ENCODE assay signal across 16 mouse cellular contexts in the genomic region with DNA sequence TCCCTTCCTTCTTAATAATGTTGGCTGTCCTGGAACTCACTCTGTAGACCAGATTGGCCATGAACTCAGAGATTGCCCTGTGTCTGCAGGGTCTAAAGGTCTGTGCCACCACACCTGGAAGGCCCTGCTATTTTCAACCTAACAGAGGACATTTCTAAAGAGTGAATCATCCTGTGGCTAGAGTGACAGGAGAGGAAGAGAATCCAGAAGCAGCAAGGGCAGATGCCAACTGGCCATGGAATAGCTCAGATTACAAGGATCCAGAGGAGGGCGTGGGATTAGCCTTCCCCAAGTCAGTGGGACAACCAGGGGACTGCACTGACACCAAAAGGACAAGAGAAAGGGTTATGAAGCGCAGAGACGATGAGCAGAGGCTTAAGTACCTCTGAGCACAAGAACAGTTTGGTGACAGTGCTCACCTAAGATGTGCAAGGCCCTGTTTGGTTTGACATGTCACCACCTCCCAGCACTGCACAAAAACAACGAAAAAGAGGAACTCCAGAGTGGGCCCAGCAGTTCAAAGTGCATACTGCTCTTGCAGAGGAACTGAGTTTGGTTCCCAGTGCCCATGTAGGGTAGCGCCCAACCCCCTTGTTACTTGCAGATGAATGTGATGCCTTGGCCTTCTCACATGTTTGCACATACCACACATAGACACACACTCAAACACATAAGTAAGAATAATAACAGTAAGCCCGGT. TPM values are rescaled to one million over a fixed set of nuclear protein-coding genes. Genes with fewer than 3 reads are reported as not detected.
A peak's percentile ranks its signal among the peaks of the same experiment; 100 is the strongest.
DNase-seq lines count a peak whose midpoint lies in the region; ATAC-seq and TF ChIP-seq lines count a peak whose summit lies in the region.
"Had no signal": no experiment of that assay in that cellular context is flagged by ENCODE, and none has a peak within 500 bp of the region (broad histone marks: within the 10 kb centered on the region; RNA-seq: fewer than 3 reads in every experiment).

No protein-coding gene starts in this region.

- DNase-seq in heart, adult 11 months = peak; percentile 94
- no peak for DNase-seq in cerebellum, adult 8-10 months
- DNase-seq in adrenal gland, postnatal 36 days = no peak
- DNase-seq: adrenal gland, postnatal 14 days; cerebellum, adult 18-20 months had no signal

- H3K4me1 ChIP-seq in heart, embryonic 11.5 days (ENCODE audit: control insufficient read depth, insufficient read depth, low read length) = peaks cover 7% of the 10 kb centered on the region; the same call in 1 of the 2 replicates
- peaks cover 2% of the 10 kb centered on the region; the same call in 1 of the 2 replicates for H3K4me1 ChIP-seq in bone marrow, adult 2 months (ENCODE audit: control insufficient read depth, insufficient read depth, low read length)
- H3K4me1 ChIP-seq in liver, embryonic 15.5 days (replicated peaks) = peaks cover 63% of the 10 kb centered on the region
- H3K4me1 ChIP-seq in midbrain, embryonic 15.5 days = peaks cover 17% of the 10 kb centered on the region

- no peak for TF ChIP-seq POLR2A in bone marrow, adult 2 months (IDR thresholded peaks at IDR 0.05; ENCODE audit: borderline replicate concordance, control insufficient read depth, low read depth, low read length)

- no peak overlapping the region for H3K27ac ChIP-seq in heart, embryonic 11.5 days (ENCODE audit: low read depth, low read length)
- H3K27ac ChIP-seq in bone marrow, adult 2 months (ENCODE audit: control insufficient read depth, insufficient read depth, low read depth, low read length, poor library complexity) = peak overlapping the region; percentile 77
- H3K27ac ChIP-seq in liver, embryonic 15.5 days (replicated peaks) = peak overlapping the region; percentile 34
- no peak overlapping the region for H3K27ac ChIP-seq in midbrain, embryonic 15.5 days
- H3K27ac ChIP-seq: heart, embryonic 13.5 days; hindbrain, embryonic 15.5 days; kidney, postnatal 0 days; limb, embryonic 12.5 days; midbrain, embryonic 13.5 days had no signal

- no peak for ATAC-seq in heart, embryonic 11.5 days (replicated peaks; ENCODE audit: insufficient number of reproducible peaks, low FRiP score, low TSS enrichment)
- no peak for ATAC-seq in liver, embryonic 15.5 days (ENCODE audit: insufficient read depth)
- ATAC-seq in megakaryocyte progenitor cell, adult 5-6 weeks (replicated peaks; ENCODE audit: poor library complexity) = peak; percentile 32
- ATAC-seq in midbrain, embryonic 15.5 days (replicated peaks) = no peak
- ATAC-seq: midbrain, embryonic 13.5 days; Patski had no signal

- H3K27me3 ChIP-seq in heart, embryonic 11.5 days (ENCODE audit: control insufficient read depth, insufficient read depth, low read length) = no peaks in the 10 kb centered on the region
- H3K27me3 ChIP-seq in liver, embryonic 15.5 days = no peaks in the 10 kb centered on the region
- H3K27me3 ChIP-seq in midbrain, embryonic 15.5 days (replicated peaks) = no peaks in the 10 kb centered on the region
- H3K27me3 ChIP-seq: heart, embryonic 13.5 days; hindbrain, embryonic 15.5 days; limb, embryonic 12.5 days; midbrain, embryonic 13.5 days; Patski had no signal

- no peak for TF ChIP-seq CTCF in bone marrow, adult 2 months (IDR thresholded peaks at IDR 0.05; ENCODE audit: control insufficient read depth, insufficient read depth, low read length)

- WGBS in heart, embryonic 11.5 days (ENCODE audit: insufficient replicate concordance) = 60% methylated on average over 6 of the region's 6 CpGs
- WGBS in bone marrow, adult 2 months = 43% methylated on average over 6 of the region's 6 CpGs
- 50% methylated on average over 6 of the region's 6 CpGs for WGBS in liver, embryonic 15.5 days (ENCODE audit: insufficient replicate concordance)
- 81% methylated on average over 6 of the region's 6 CpGs for WGBS in midbrain, embryonic 15.5 days

- H3K9ac ChIP-seq in heart, embryonic 11.5 days (ENCODE audit: low read depth, low read length) = no peak overlapping the region
- no peak overlapping the region for H3K9ac ChIP-seq in liver, embryonic 15.5 days
- H3K9ac ChIP-seq in midbrain, embryonic 15.5 days = no peak overlapping the region
- H3K9ac ChIP-seq: heart, embryonic 13.5 days; hindbrain, embryonic 15.5 days; limb, embryonic 12.5 days; midbrain, embryonic 13.5 days had no signal

- H3K4me2 ChIP-seq in heart, embryonic 11.5 days = no peak overlapping the region
- no peak overlapping the region for H3K4me2 ChIP-seq in liver, embryonic 15.5 days
- H3K4me2 ChIP-seq in midbrain, embryonic 15.5 days = no peak overlapping the region
- H3K4me2 ChIP-seq: heart, embryonic 13.5 days; hindbrain, embryonic 15.5 days; limb, embryonic 12.5 days; midbrain, embryonic 13.5 days had no signal

- H3K4me3 ChIP-seq in heart, embryonic 11.5 days (ENCODE audit: low read depth, low read length) = no peak overlapping the region
- H3K4me3 ChIP-seq in bone marrow, adult 2 months (replicated peaks; ENCODE audit: control insufficient read depth, low read depth, low read length) = no peak overlapping the region
- H3K4me3 ChIP-seq in liver, embryonic 15.5 days (replicated peaks) = no peak overlapping the region
- H3K4me3 ChIP-seq in midbrain, embryonic 15.5 days = no peak overlapping the region
- H3K4me3 ChIP-seq: heart, embryonic 13.5 days; hindbrain, embryonic 15.5 days; limb, embryonic 12.5 days; midbrain, embryonic 13.5 days had no signal

- H3K9me3 ChIP-seq in heart, embryonic 11.5 days (replicated peaks; ENCODE audit: control insufficient read depth, low read length) = 0 out of 2 replicates have a peak, but pooled peaks cover 3% of the 10 kb centered on the region
- no peaks in the 10 kb centered on the region for H3K9me3 ChIP-seq in liver, embryonic 15.5 days (replicated peaks)
- no peaks in the 10 kb centered on the region for H3K9me3 ChIP-seq in midbrain, embryonic 15.5 days
- H3K9me3 ChIP-seq: heart, embryonic 13.5 days; hindbrain, embryonic 15.5 days; limb, embryonic 12.5 days; midbrain, embryonic 13.5 days had no signal

- H3K36me3 ChIP-seq in heart, embryonic 11.5 days (ENCODE audit: control insufficient read depth, insufficient read depth, low read length) = no peaks in the 10 kb centered on the region
- no peaks in the 10 kb centered on the region for H3K36me3 ChIP-seq in liver, embryonic 15.5 days (replicated peaks)
- H3K36me3 ChIP-seq in midbrain, embryonic 15.5 days (replicated peaks) = no peaks in the 10 kb centered on the region
- H3K36me3 ChIP-seq: heart, embryonic 13.5 days; hindbrain, embryonic 15.5 days; limb, embryonic 12.5 days; midbrain, embryonic 13.5 days had no signal

RNA-seq across cellular contexts. Expression of a gene that starts 3.7 kb away (rescaled TPM):
- polyA plus RNA-seq in heart, embryonic 11.5 days (2014; fragmentation: Nextera tagmentation; extraction: Ambion mirVana) = 8.1 and 8.9 TPM in 2 replicates
- polyA plus RNA-seq in bone marrow, adult 2 months (2011; ENCODE audit: insufficient read depth, insufficient read length, low replicate concordance, missing spikeins) = 19.4 and 23.1 TPM in 2 replicates
- polyA plus RNA-seq in liver, embryonic 15.5 days (2015; fragmentation: Nextera tagmentation; extraction: Ambion mirVana) = 9.1 and 9.4 TPM in 2 replicates
- 37.0 and 42.8 TPM in 2 replicates for total RNA-seq in megakaryocyte progenitor cell, adult 5-6 weeks (2015)
- total RNA-seq in megakaryocyte progenitor cell, adult 5-6 weeks (2017) = 28.2 and 42.1 TPM in 2 replicates
- total RNA-seq in adrenal gland, postnatal 36 days (2021) = 1 to 10 TPM; 2.2 to 2.3 TPM
- polyA plus RNA-seq in midbrain, embryonic 15.5 days (2015; fragmentation: Nextera tagmentation; extraction: Ambion mirVana) = 5.1 TPM in 2 replicates

RNA-seq across cellular contexts. Expression of a gene that starts 4.7 kb away (rescaled TPM):
- polyA plus RNA-seq in heart, embryonic 11.5 days (2014; fragmentation: Nextera tagmentation; extraction: Ambion mirVana) = 41.3 and 45.1 TPM in 2 replicates
- 35.5 and 47.8 TPM in 2 replicates for polyA plus RNA-seq in bone marrow, adult 2 months (2011; ENCODE audit: insufficient read depth, insufficient read length, low replicate concordance, missing spikeins)
- polyA plus RNA-seq in liver, embryonic 15.5 days (2015; fragmentation: Nextera tagmentation; extraction: Ambion mirVana) = 106 and 115 TPM in 2 replicates
- 65.2 and 69.4 TPM in 2 replicates for total RNA-seq in megakaryocyte progenitor cell, adult 5-6 weeks (2015)
- total RNA-seq in megakaryocyte progenitor cell, adult 5-6 weeks (2017) = 87.4 and 95.7 TPM in 2 replicates
- total RNA-seq in adrenal gland, postnatal 36 days (2021) = 10 to 100 TPM; 15.6 to 15.8 TPM
- 11.9 and 12.3 TPM in 2 replicates for polyA plus RNA-seq in midbrain, embryonic 15.5 days (2015; fragmentation: Nextera tagmentation; extraction: Ambion mirVana)

RNA-seq across cellular contexts. Expression of a gene that starts 56.5 kb away (rescaled TPM):
- polyA plus RNA-seq in heart, embryonic 11.5 days (2014; fragmentation: Nextera tagmentation; extraction: Ambion mirVana) = 28.2 and 31.5 TPM in 2 replicates
- 2.0 and 5.3 TPM in 2 replicates for polyA plus RNA-seq in bone marrow, adult 2 months (2011; ENCODE audit: insufficient read depth, insufficient read length, low replicate concordance, missing spikeins)
- 11.9 and 12.2 TPM in 2 replicates for polyA plus RNA-seq in liver, embryonic 15.5 days (2015; fragmentation: Nextera tagmentation; extraction: Ambion mirVana)
- 26.8 and 28.9 TPM in 2 replicates for total RNA-seq in megakaryocyte progenitor cell, adult 5-6 weeks (2015)
- total RNA-seq in megakaryocyte progenitor cell, adult 5-6 weeks (2017) = 21.1 and 27.3 TPM in 2 replicates
- total RNA-seq in adrenal gland, postnatal 36 days (2021) = 10 to 100 TPM; 11.0 to 19.0 TPM
- 20.2 and 22.4 TPM in 2 replicates for polyA plus RNA-seq in midbrain, embryonic 15.5 days (2015; fragmentation: Nextera tagmentation; extraction: Ambion mirVana)

Comparison
In these comparisons a context has a peak if more than half of its experiments do, and no peak if none do; other contexts are left out.
1. H3K27ac ChIP-seq: peak in bone marrow, adult 2 months (single experiment) and liver, embryonic 15.5 days (single experiment); none in heart, embryonic 11.5 days (single experiment) and midbrain, embryonic 15.5 days (single experiment).